Mouse (Mus musculus) heart, embryonic 14.5 days (tissue): ENCODE measurements around the gene Brd3os. TPM values are rescaled to one million over a fixed set of nuclear protein-coding genes. Genes with fewer than 3 reads are reported as not detected.

Experiments
- ATAC-seq: fragments of 200-750 bp; cut with Nextera tagmentation; 2 replicates; pipeline ENCODE4 v1.8.0; 2017; ENCODE audit warnings: low read depth, moderate TSS enrichment; ENCODE audit not compliant: insufficient number of reproducible peaks, insufficient read depth, low FRiP score
- H3K27ac ChIP-seq, 2 experiments: fragments of 200-500 bp in 1 of 2; fragments of 300-500 bp in 1 of 2; sonication (generic) in 1 of 2; replicated peaks in 1 of 2; 2 replicates each; pipeline ENCODE4 v1.5.1; 2012 to 2014; ENCODE audit warnings: low read depth in 2 of 2, low read length in 2 of 2, control low read depth in 1 of 2, mild to moderate bottlenecking in 1 of 2, mixed read lengths in 1 of 2; ENCODE audit not compliant: control insufficient read depth in 1 of 2, insufficient read depth in 1 of 2
- H3K27me3 ChIP-seq: fragments of 300-500 bp; sonication (generic); 2 replicates; pipeline ENCODE4 v1.6.1; 2014; ENCODE audit warnings: mild to moderate bottlenecking, low read length, control low read depth; ENCODE audit not compliant: control insufficient read depth, insufficient read depth
- H3K36me3 ChIP-seq: fragments of 300-500 bp; sonication (generic); 2 replicates; pipeline ENCODE4 v1.6.1; 2014; ENCODE audit warnings: mild to moderate bottlenecking, control low read depth, low read length, mixed read lengths; ENCODE audit not compliant: control insufficient read depth, insufficient read depth
- H3K4me1 ChIP-seq, 2 experiments: fragments of 200-500 bp in 1 of 2; fragments of 300-500 bp in 1 of 2; sonication (generic) in 1 of 2; 2 replicates each; pipeline ENCODE4 v1.6.1; 2012 to 2014; ENCODE audit warnings: low read length in 2 of 2, control low read depth in 1 of 2, mixed read lengths in 1 of 2; ENCODE audit not compliant: control insufficient read depth in 2 of 2, insufficient read depth in 2 of 2
- H3K4me2 ChIP-seq: fragments of 300-500 bp; sonication (generic); 2 replicates; pipeline ENCODE4 v1.6.1; 2014; ENCODE audit warnings: mild to moderate bottlenecking, low read length
- H3K4me3 ChIP-seq, 2 experiments: fragments of 200-500 bp in 1 of 2; fragments of 300-500 bp in 1 of 2; sonication (generic) in 1 of 2; 2 replicates each; pipeline ENCODE4 v1.5.1; 2012 to 2014; ENCODE audit warnings: low read length in 2 of 2, mild to moderate bottlenecking in 2 of 2, control low read depth in 1 of 2, low read depth in 1 of 2, moderate library complexity in 1 of 2; ENCODE audit not compliant: control insufficient read depth in 1 of 2, insufficient read depth in 1 of 2
- H3K9ac ChIP-seq: fragments of 300-500 bp; sonication (generic); 2 replicates; pipeline ENCODE4 v1.6.1; 2014; ENCODE audit warnings: mild to moderate bottlenecking, low read length
- H3K9me3 ChIP-seq: fragments of 300-500 bp; sonication (generic); 2 replicates; pipeline ENCODE4 v1.6.1; 2016; ENCODE audit warnings: low read length, control low read depth; ENCODE audit not compliant: control insufficient read depth
- WGBS: fragments of 180-500 bp; shearing (Covaris S2); extraction: QIAGEN DNeasy Blood & Tissue Kit; methylation state at CpG from one replicate; pipeline ENCODE4 v1.1.7; 2014; 5-methylcytosine and 5-hydroxymethylcytosine counted together
- polyA plus RNA-seq: library from polyadenylated mRNA; unstranded; fragments of >200 nt; fragmentation: Nextera tagmentation; extraction: Ambion mirVana; gene quantifications from 2 replicates; pipeline ENCODE4 v1.2.1, GENCODE M21; 2014

The Brd3os gene
- polyA plus RNA-seq, 1 experiment from 2014 or later: 4.6 TPM

DNA sequence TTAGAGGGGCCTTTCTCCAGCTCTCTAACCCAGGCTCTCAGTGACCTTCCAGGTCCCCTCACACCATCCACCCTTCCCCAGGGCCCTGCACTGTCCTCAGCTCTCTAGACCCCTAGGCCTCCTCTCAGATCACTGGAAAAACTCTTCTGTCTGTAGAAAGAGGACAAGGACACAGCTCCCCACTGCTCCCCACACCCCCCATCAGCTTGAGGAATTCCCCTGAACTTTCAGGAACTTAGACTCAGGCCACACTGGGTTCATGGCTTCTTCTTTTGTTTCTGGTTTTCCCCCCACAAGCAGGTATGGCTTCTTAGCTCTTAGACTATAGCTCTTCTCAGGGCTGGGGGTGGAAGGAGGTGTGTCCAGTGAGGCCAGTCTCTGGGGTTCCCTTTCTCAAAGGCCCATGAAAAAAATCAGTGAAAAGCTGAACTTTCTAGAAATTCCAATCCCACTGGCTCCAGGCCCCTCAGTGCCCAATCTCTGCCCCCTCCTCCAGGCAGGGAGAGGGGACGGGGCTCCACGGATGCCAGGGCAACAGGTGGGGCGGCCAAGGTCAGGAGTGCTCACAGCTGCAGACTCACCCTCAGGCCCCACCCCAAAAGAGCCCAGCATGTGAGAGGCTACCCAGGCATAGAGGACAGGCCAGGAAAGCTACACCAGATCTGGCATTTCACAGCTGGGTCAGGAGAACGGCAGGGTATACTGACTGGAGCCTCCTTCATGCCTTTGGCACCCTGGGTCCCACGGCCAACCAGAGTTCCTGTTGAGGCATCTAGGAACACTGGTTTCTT, 36.8 kb upstream of the Brd3os start:
- Histone ChIP-seq H3K9ac (no peak overlapping the region), H3K4me1 (peaks cover 7 to 10% of the 10 kb centered on the region in 2 experiments; a peak in 1 of 4 replicates), H3K27ac (no peak overlapping the region), H3K36me3 (no peaks in the 10 kb centered on the region), H3K4me3 (no peak overlapping the region), H3K9me3 (no peaks in the 10 kb centered on the region), H3K4me2 (no peak overlapping the region), H3K27me3 (no peaks in the 10 kb centered on the region)
- peak; percentile 40; the same call in 1 of the 2 replicates for ATAC-seq
- 65% methylated on average over 5 of the region's 5 CpGs for WGBS

DNA sequence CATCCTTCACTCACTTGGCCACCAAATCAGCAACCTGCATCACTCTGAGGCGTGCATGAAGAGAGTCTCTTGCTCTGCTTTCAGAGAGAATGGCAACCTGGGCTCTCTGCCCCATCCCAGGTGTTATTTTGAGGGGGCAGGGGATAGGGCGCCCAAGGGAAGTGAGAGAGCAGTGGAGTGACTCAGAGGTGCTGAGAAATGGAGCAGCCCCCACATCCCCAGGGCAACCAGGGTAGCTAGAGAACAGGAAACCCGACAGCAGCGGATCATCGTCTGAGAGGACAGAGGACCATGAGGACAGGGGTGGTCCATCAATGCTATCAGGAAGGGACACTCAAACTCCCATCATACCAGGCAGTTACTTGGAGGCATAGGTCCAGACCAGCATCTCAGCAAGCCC, 35.2 kb upstream of the Brd3os start:
- H3K4me1 ChIP-seq: peaks cover 13 to 15% of the 10 kb centered on the region in 2 experiments; a peak in 2 of 4 replicates
- no peak overlapping the region for H3K9ac ChIP-seq
- no peak overlapping the region for H3K27ac ChIP-seq
- no peaks in the 10 kb centered on the region for H3K27me3 ChIP-seq
- H3K4me2 ChIP-seq: no peak overlapping the region
- no peaks in the 10 kb centered on the region for H3K36me3 ChIP-seq
- H3K9me3 ChIP-seq: no peaks in the 10 kb centered on the region
- H3K4me3 ChIP-seq: no peak overlapping the region
- no peak for ATAC-seq
- WGBS: 79% methylated on average over 5 of the region's 5 CpGs

DNA sequence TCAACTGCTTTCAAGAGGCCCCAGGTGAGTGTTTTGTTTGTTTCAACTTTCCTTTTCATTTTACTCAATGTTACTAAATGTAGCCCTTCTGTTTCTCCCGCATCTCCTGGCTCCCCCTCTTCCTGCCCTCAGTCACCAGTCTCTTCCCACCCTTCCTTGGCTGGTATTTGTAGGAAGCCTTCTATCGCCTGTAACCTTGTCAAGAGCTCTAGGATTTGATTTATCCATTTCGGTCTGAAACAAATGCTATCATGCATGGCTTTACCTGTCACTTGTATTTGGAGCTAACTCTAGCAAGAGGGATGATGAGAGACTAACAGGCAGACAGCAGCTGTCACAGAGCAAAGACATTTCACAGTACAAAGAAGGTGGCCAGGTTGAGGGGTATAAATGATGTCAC, 33.9 kb upstream of the Brd3os start:
- no peaks in the 10 kb centered on the region for H3K36me3 ChIP-seq
- H3K27me3 ChIP-seq: no peaks in the 10 kb centered on the region
- H3K9ac ChIP-seq: no peak overlapping the region
- H3K4me1 ChIP-seq: peaks cover 19% of the 10 kb centered on the region in 2 experiments; a peak in 2 of 4 replicates
- WGBS: 60% methylated on average over 3 of the region's 3 CpGs
- no peak overlapping the region for H3K4me3 ChIP-seq
- ATAC-seq: no peak
- H3K4me2 ChIP-seq: no peak overlapping the region
- no peak overlapping the region for H3K27ac ChIP-seq
- H3K9me3 ChIP-seq: no peaks in the 10 kb centered on the region

DNA sequence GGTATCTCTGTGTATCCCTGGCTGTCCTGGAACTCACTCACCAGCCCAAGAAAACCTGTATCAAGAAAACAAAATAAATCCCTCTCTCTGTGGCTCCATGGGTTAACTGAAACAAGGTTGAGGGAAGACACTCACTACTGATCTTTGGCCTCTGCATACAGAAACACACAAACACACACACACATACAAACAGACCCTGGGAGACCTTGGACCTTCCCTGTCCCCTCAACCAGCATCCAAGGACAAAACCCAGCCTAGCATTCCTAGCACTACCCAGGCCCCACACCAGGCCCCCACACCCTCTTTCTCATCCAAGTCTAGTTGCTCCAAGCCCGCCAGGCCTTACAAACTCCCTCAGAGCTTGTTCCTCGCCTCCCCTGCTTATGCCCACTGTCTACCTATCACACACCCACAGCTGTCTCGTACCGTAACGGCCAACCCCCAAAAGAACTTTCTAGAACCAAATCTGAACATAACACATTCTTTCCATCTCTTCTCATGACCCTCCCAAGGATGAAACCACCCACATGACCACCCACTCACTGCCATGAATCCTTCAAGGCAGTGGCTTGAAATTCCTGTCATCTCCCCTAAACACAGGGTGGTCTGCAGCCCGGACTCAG, 31.5 kb upstream of the Brd3os start:
- WGBS: 82% methylated on average over 6 of the region's 6 CpGs
- ATAC-seq: no peak
- H3K4me1 ChIP-seq: peaks cover 29 to 31% of the 10 kb centered on the region in 2 experiments

DNA sequence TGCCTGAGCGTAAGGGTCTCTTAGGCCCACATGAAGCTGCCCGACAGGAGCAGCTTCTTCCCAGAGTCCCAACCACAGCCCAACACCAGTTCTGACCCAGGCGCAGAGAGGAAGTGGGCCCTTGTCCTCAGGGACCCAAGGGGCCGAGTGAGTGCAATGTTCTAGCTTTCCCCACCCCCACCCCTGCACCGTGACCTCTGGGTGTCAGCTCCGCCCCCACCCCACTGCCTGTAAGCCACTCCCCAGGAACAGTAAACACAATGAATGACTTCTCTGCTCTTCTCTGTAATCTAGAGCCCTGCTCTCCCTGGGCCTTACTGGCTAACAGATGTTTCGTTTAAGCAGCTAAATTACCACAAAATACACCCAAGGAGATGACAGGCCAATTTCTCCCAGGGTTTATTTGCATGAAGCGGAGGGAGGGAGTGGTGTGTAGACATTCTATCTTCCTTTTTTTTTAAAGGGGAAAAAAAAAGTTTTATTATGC, 30.4 kb upstream of the Brd3os start:
- H3K4me1 ChIP-seq: peaks cover 39 to 41% of the 10 kb centered on the region in 2 experiments
- no peak overlapping the region for H3K9ac ChIP-seq
- WGBS: 40% methylated on average over 8 of the region's 8 CpGs
- H3K4me2 ChIP-seq: no peak overlapping the region
- H3K27me3 ChIP-seq: no peaks in the 10 kb centered on the region
- H3K4me3 ChIP-seq: no peak overlapping the region
- no peak for ATAC-seq
- H3K9me3 ChIP-seq: no peaks in the 10 kb centered on the region
- H3K27ac ChIP-seq: no peak overlapping the region
- no peaks in the 10 kb centered on the region for H3K36me3 ChIP-seq

More for the DNA sequence above, 31.5 kb upstream of the Brd3os start:
- no peaks in the 10 kb centered on the region for H3K9me3 ChIP-seq
- no peaks in the 10 kb centered on the region for H3K27me3 ChIP-seq
- H3K4me3 ChIP-seq: no peak overlapping the region
- H3K4me2 ChIP-seq: no peak overlapping the region
- H3K9ac ChIP-seq: no peak overlapping the region
- no peaks in the 10 kb centered on the region for H3K36me3 ChIP-seq
- no peak overlapping the region for H3K27ac ChIP-seq

DNA sequence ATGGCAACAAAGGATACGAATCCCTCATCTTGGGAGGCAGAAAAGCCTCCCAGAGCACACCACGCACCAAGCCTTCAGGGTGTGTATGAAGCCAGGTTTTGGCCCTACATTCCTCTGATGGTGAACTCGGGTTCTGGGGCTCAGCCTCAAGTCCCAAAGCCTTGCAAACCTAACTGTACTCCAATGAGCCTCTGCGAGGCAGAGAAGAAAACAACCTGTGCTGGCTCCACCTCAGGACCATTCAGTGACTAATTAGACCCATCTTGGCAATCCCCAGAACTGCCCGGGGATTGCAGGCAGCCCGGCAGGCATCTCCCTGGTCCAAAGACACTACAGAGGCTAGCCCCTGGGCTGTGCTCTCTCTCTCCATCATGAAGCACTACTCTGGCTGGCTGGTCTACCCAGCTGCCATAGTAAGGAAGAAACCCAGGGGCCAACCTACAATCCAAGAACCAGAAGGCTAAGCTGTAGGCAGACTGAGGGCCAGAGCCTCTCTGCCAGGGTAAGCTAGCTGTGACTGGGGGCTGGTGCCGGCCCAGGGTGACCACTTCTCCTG, 29.8 kb upstream of the Brd3os start:
- H3K27me3 ChIP-seq: no peaks in the 10 kb centered on the region
- H3K36me3 ChIP-seq: no peaks in the 10 kb centered on the region
- H3K4me2 ChIP-seq: no peak overlapping the region
- H3K4me3 ChIP-seq: no peak overlapping the region
- 48% methylated on average over 7 of the region's 7 CpGs for WGBS
- no peaks in the 10 kb centered on the region for H3K9me3 ChIP-seq
- no peak for ATAC-seq
- no peak overlapping the region for H3K9ac ChIP-seq
- H3K4me1 ChIP-seq: peaks cover 42 to 46% of the 10 kb centered on the region in 2 experiments
- no peak overlapping the region for H3K27ac ChIP-seq

GRCm38 (mm10) chr2:27413582-27413935, 28.6 kb upstream of the Brd3os start:
- Histone ChIP-seq H3K4me3 (no peak overlapping the region), H3K27ac (no peak overlapping the region), H3K27me3 (no peaks in the 10 kb centered on the region), H3K4me2 (no peak overlapping the region), H3K4me1 (peaks cover 54 to 58% of the 10 kb centered on the region in 2 experiments), H3K9ac (no peak overlapping the region), H3K9me3 (no peaks in the 10 kb centered on the region), H3K36me3 (no peaks in the 10 kb centered on the region)
- ATAC-seq: no peak
- 68% methylated on average over 2 of the region's 2 CpGs for WGBS
